ENCODE assay signal across 20 mouse cellular contexts in genomic region chr19:45683676-45684075, GRCm38 (mm10). TPM values are rescaled to one million over a fixed set of nuclear protein-coding genes. Genes with fewer than 3 reads are reported as not detected.
"Had no signal": no experiment of that assay in that cellular context is flagged by ENCODE, and none has a peak within 500 bp of the region (broad histone marks: within the 10 kb centered on the region; RNA-seq: fewer than 3 reads in every experiment).

No protein-coding gene starts in this region.

- H3K4me1 ChIP-seq: intestine, embryonic 15.5 days; limb, embryonic 15.5 days had no signal

- H3K9me3 ChIP-seq: intestine, embryonic 15.5 days; limb, embryonic 15.5 days; liver, embryonic 12.5 days; midbrain, embryonic 10.5 days had no signal

- ATAC-seq: intestine, embryonic 15.5 days; liver, embryonic 12.5 days; midbrain, embryonic 16.5 days had no signal

- H3K9ac ChIP-seq: intestine, embryonic 15.5 days; limb, embryonic 15.5 days; liver, embryonic 12.5 days; lung, embryonic 14.5 days had no signal

- H3K4me3 ChIP-seq: intestine, embryonic 15.5 days; limb, embryonic 15.5 days; liver, embryonic 12.5 days; midbrain, embryonic 10.5 days had no signal

- H3K27ac ChIP-seq: intestine, embryonic 15.5 days; limb, embryonic 15.5 days; liver, embryonic 12.5 days; midbrain, embryonic 10.5 days; stomach, postnatal 0 days had no signal

- H3K4me2 ChIP-seq: intestine, embryonic 15.5 days; limb, embryonic 15.5 days; liver, embryonic 12.5 days; lung, embryonic 14.5 days had no signal

- DNase-seq: kidney, adult 2 months; kidney, postnatal 25 days; layer of hippocampus, adult 9-11 months; layer of hippocampus, postnatal 36 days; lung, embryonic 14.5 days; lung, postnatal 10 days; lung, postnatal 4 days; right cerebral cortex, postnatal 14 days had no signal

- H3K36me3 ChIP-seq: intestine, embryonic 15.5 days; limb, embryonic 15.5 days; liver, embryonic 12.5 days; midbrain, embryonic 10.5 days had no signal

- H3K27me3 ChIP-seq: intestine, embryonic 15.5 days; limb, embryonic 15.5 days had no signal

RNA-seq across cellular contexts. Expression of gene Fgf8, which starts 59.0 kb away (rescaled TPM):
- total RNA-seq: layer of hippocampus, adult 18-20 months; layer of hippocampus, postnatal 36 days; left cerebral cortex, adult 8-10 months; left cerebral cortex, postnatal 25 days; megakaryocyte, adult 5-6 weeks had no signal
- polyA plus RNA-seq: intestine, embryonic 15.5 days; kidney, adult 2 months; liver, embryonic 12.5 days; liver, embryonic 16.5 days; lung, embryonic 14.5 days; small intestine, adult 2 months; stomach, postnatal 0 days had no signal
